Mouse (Mus musculus) limb, embryonic 15.5 days (tissue): ENCODE data around the gene Frmpd4. TPM values are rescaled to one million over a fixed set of nuclear protein-coding genes. Genes with fewer than 3 reads are reported as not detected.

Experiments used
- ATAC-seq: fragments of 200-750 bp; cut with Nextera tagmentation; 2 replicates; pipeline ENCODE4 v1.8.0; 2017; ENCODE audit warnings: low read depth, moderate TSS enrichment; ENCODE audit not compliant: insufficient number of reproducible peaks, low FRiP score, low TSS enrichment
- H3K27ac ChIP-seq: fragments of 300-500 bp; sonication (generic); 2 replicates; pipeline ENCODE4 v1.5.1; 2015; ENCODE audit warnings: moderate library complexity, mild to moderate bottlenecking, inconsistent platforms
- H3K27me3 ChIP-seq: fragments of 300-500 bp; sonication (generic); 2 replicates; pipeline ENCODE4 v1.6.1; 2015; ENCODE audit warnings: inconsistent platforms
- H3K36me3 ChIP-seq: fragments of 300-500 bp; sonication (generic); 2 replicates; pipeline ENCODE4 v1.6.1; 2015; ENCODE audit warnings: inconsistent platforms
- H3K4me1 ChIP-seq: fragments of 300-500 bp; sonication (generic); 2 replicates; pipeline ENCODE4 v1.6.1; 2015; ENCODE audit warnings: inconsistent platforms
- H3K4me2 ChIP-seq: fragments of 300-500 bp; sonication (generic); 2 replicates; pipeline ENCODE4 v1.6.1; 2015; ENCODE audit warnings: mild to moderate bottlenecking, inconsistent platforms
- H3K4me3 ChIP-seq: fragments of 300-500 bp; sonication (generic); 2 replicates; pipeline ENCODE4 v1.5.1; 2015; ENCODE audit warnings: mild to moderate bottlenecking, inconsistent platforms
- H3K9ac ChIP-seq: fragments of 300-500 bp; sonication (generic); 2 replicates; pipeline ENCODE4 v1.6.1; 2015; ENCODE audit warnings: inconsistent platforms
- H3K9me3 ChIP-seq: fragments of 300-500 bp; sonication (generic); 2 replicates; pipeline ENCODE4 v1.6.1; 2016; ENCODE audit warnings: inconsistent platforms
- WGBS: fragments of 180-500 bp; shearing (Covaris S2); methylation state at CpG from one replicate; pipeline ENCODE4 v1.1.7; 2015; 5-methylcytosine and 5-hydroxymethylcytosine counted together
- polyA plus RNA-seq: library from polyadenylated mRNA; unstranded; fragments of >200 nt; fragmentation: Nextera tagmentation; extraction: Ambion mirVana; gene quantifications from 2 replicates; pipeline ENCODE4 v1.2.1, GENCODE M21; 2015

The Frmpd4 gene
- polyA plus RNA-seq, 1 experiment from 2014 or later = 0.55 TPM

DNA sequence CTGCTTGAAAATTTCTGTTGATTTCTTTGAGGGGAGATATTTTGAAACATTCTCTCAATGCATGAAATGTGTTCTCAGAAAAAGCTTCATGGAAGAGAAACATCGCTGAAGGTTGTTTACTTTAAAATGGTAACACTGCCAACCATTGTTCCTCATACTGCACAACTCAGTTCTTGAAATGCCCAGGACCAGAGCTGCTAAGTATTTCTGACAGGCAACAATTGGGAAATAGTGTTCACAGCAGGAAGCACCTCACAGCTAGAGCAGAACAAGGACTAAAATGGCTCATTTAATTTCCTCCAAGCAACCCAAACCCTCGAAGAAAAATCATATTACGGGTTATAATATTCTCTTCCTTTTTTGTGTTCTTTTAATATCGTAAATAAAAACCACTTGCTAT, 1054.5 kb downstream of the Frmpd4 start:
- no peak for ATAC-seq
- H3K4me3 ChIP-seq = no peak overlapping the region
- H3K4me1 ChIP-seq = no peaks in the 10 kb centered on the region
- H3K27me3 ChIP-seq = no peaks in the 10 kb centered on the region
- H3K9ac ChIP-seq = no peak overlapping the region
- 73% methylated on average over 4 of the region's 4 CpGs for WGBS
- H3K27ac ChIP-seq = no peak overlapping the region
- no peaks in the 10 kb centered on the region for H3K9me3 ChIP-seq
- no peaks in the 10 kb centered on the region for H3K36me3 ChIP-seq
- no peak overlapping the region for H3K4me2 ChIP-seq

DNA sequence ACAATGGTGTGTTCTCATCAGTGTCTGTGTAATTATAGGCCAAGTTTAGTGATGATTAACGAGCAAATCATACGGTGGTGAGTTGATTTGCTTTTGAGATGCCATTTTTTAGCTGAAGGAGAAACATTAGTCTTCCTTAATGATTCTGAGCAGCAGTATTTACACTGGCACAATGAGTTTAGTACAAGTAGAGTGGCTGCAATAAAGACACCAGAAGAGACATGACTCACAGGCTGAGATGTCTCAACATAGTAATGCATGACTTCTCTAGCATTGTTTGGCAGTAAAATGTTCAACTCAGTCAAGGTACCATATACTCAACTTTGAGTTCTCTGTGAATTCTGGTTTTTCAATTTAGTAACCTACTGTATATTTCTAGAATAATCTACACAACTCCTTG, 1058.6 kb downstream of the Frmpd4 start:
- Histone ChIP-seq H3K4me2 (no peak overlapping the region), H3K27ac (no peak overlapping the region), H3K4me3 (no peak overlapping the region), H3K36me3 (no peaks in the 10 kb centered on the region), H3K9ac (no peak overlapping the region), H3K9me3 (no peaks in the 10 kb centered on the region), H3K4me1 (no peaks in the 10 kb centered on the region), H3K27me3 (0 out of 2 replicates have a peak, but pooled peaks cover 3% of the 10 kb centered on the region)
- WGBS = 83% methylated on average over 2 of the region's 2 CpGs
- ATAC-seq = no peak

DNA sequence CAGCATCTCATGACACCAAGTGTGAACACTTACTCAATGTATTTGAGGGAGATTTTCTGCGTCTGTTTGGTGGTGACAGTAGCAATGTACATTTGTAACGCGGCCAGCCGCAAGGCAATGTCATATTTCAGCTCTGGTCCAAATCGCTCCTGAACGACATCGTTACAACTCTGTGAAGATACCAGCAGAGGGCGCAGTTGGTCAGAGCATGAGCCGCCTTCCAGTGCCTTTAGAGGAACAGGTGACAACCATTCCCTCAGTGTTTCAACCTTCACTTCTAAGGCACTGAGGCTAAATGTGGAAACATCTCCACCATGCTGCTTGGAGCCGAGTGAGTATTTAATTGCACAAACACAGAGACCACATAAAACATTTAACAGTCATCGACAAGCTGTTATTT, 1079.3 kb downstream of the Frmpd4 start:
- no peak for ATAC-seq
- H3K4me2 ChIP-seq = no peak overlapping the region
- H3K9me3 ChIP-seq = no peaks in the 10 kb centered on the region
- no peaks in the 10 kb centered on the region for H3K4me1 ChIP-seq
- WGBS = 29% methylated on average over 11 of the region's 11 CpGs
- no peak overlapping the region for H3K4me3 ChIP-seq
- H3K27ac ChIP-seq = no peak overlapping the region
- no peaks in the 10 kb centered on the region for H3K36me3 ChIP-seq
- H3K9ac ChIP-seq = no peak overlapping the region
- H3K27me3 ChIP-seq = peaks cover 13% of the 10 kb centered on the region; the same call in 1 of the 2 replicates

DNA sequence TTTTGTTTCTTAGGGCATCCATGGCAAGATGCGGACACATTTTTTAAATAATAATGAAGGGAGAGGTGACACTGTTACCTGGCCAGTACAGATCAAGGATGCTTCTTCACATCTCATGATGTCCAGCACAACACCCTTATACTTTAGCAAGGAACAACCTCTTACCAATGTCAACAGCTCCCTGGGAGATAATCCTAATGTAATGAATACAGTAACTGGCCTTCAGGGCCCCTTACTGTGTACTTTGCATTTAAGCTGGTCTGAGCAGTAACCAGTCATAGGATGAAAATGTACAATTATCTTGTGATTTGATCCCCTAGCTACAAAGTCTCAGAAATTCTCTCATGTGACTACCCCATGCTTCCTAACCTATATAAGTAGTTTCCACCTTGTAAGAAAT, 1084.8 kb downstream of the Frmpd4 start:
- Histone ChIP-seq H3K4me3 (no peak overlapping the region), H3K27ac (no peak overlapping the region), H3K9me3 (no peaks in the 10 kb centered on the region), H3K36me3 (no peaks in the 10 kb centered on the region), H3K4me2 (no peak overlapping the region), H3K4me1 (no peaks in the 10 kb centered on the region), H3K27me3 (peaks cover 13% of the 10 kb centered on the region; the same call in 1 of the 2 replicates), H3K9ac (no peak overlapping the region)
- no peak for ATAC-seq
- WGBS = 93% methylated on average over 1 of the region's 1 CpGs

DNA sequence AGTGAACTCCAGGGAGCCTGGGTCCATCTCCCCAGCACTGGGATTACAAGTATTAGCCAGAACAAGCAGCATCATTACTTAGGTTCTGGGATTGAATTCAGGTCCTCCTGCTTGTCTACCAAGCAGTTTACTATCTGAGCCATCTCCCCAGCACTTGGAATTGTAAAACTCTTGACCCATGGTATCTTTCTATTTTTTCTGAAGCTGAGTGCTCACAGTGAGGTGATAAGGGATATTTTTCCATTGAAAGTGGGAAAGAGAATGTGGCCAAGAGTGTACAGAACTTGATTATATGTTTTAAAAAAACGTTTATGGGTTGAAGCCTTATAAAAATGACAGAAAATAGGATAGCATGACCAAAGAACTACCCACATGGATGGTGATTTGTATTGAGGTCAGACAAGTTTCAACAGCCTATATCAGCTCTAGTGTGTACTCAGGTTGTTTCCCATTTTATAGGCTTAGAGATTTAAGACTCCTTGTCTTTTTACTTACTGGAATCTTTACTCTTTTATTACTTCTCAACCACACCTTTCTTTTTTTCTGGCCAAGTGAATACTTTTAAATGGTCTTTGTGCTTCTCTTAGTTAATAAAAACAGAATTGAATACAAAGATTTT, 1085.3 kb downstream of the Frmpd4 start:
- WGBS = 44% methylated on average over 1 of the region's 1 CpGs
- Histone ChIP-seq H3K36me3 (no peaks in the 10 kb centered on the region), H3K4me1 (no peaks in the 10 kb centered on the region), H3K9me3 (no peaks in the 10 kb centered on the region), H3K4me3 (no peak overlapping the region), H3K27ac (no peak overlapping the region), H3K9ac (no peak overlapping the region), H3K4me2 (no peak overlapping the region), H3K27me3 (peaks cover 13% of the 10 kb centered on the region; the same call in 1 of the 2 replicates)
- no peak for ATAC-seq

DNA sequence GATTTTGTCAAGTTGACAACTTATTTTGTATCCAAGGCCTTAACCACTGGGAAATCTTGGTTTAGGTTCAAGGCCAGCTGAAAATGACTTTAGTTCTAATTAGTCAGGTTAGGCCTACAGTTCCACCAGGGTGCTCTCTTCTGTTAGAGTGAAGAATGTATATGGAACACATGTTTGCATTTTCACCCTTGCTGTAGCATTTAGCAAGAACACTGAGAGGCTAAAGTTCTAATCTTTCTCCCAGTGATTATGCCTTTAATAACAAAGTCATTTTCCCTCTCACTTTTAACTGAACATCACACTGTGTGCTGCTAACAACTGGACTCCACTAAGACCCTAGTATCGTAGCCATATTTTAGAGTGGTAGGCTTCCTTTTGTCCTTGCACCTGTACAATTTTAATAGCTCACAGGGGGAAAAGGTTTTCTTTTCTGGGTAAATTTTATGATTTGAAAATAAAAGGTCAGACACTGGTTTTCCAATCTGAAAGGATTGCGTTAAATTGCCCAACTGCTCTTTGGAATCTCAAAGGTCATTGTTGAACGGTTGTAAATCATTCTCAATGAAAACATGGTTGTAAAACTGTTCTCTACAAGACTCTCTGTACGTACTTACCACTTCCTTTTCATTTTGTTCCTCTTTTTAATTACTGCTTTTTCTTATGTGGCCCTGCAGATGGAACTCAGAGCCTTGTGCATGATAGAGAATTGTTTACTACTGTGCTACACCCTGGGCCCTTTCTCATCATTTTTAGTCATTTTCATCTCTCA, 1093.4 kb downstream of the Frmpd4 start:
- H3K9ac ChIP-seq = no peak overlapping the region
- H3K9me3 ChIP-seq = no peaks in the 10 kb centered on the region
- H3K4me1 ChIP-seq = no peaks in the 10 kb centered on the region
- no peak overlapping the region for H3K4me3 ChIP-seq
- 42% methylated on average over 4 of the region's 4 CpGs for WGBS
- H3K36me3 ChIP-seq = no peaks in the 10 kb centered on the region
- H3K27me3 ChIP-seq = peaks cover 8% of the 10 kb centered on the region; the same call in 1 of the 2 replicates
- no peak overlapping the region for H3K27ac ChIP-seq
- no peak overlapping the region for H3K4me2 ChIP-seq
- no peak for ATAC-seq

DNA sequence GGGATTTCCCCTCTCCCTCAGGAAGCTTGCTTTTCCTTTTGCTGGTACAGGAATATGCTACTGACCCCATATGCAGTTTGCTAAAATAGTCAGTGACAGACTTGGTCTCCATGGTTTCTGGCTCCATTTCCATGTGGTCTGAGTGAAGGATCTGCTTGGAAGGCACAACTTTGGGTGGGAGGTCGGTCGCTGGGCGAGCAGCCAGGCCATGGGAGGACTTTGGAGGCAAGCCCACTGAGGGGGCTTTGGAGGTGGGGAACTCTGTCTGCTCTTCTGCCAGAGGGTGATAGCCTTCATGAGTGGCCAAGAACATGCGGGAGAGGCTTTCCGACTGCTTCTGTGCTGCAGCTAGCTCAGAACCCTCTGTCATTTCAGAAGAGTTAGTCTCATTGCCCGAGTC, 1099.4 kb downstream of the Frmpd4 start:
- WGBS = 77% methylated on average over 6 of the region's 6 CpGs
- Histone ChIP-seq H3K4me3 (no peak overlapping the region), H3K27ac (no peak overlapping the region), H3K4me1 (no peaks in the 10 kb centered on the region), H3K4me2 (no peak overlapping the region), H3K9ac (no peak overlapping the region), H3K27me3 (peaks cover 20% of the 10 kb centered on the region; the same call in 1 of the 2 replicates), H3K36me3 (no peaks in the 10 kb centered on the region), H3K9me3 (no peaks in the 10 kb centered on the region)
- no peak for ATAC-seq

DNA sequence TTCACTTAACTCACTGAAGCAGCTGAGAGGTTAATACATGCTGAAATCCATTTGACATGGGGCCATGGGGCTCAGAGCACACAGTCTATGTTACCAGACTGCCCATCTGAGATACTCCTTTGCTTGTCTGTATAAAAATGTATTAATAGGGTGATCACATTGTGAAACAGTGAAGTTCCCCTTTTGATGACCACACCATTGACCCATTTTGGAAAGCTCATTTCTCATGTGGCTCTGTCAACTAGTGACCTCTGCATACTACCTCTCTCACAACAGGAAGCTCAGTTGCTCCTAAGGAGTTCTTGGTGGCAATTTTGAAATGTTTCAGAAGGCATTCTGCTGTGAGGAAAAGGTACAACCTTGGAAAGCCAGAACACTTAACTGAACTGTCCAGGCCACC, 1142.1 kb downstream of the Frmpd4 start:
- H3K4me2 ChIP-seq = no peak overlapping the region
- H3K9me3 ChIP-seq = no peaks in the 10 kb centered on the region
- H3K27me3 ChIP-seq = no peaks in the 10 kb centered on the region; the same call in 1 of the 2 replicates
- ATAC-seq = no peak
- H3K36me3 ChIP-seq = no peaks in the 10 kb centered on the region
- H3K27ac ChIP-seq = no peak overlapping the region
- no peaks in the 10 kb centered on the region for H3K4me1 ChIP-seq
- no peak overlapping the region for H3K9ac ChIP-seq
- no peak overlapping the region for H3K4me3 ChIP-seq

DNA sequence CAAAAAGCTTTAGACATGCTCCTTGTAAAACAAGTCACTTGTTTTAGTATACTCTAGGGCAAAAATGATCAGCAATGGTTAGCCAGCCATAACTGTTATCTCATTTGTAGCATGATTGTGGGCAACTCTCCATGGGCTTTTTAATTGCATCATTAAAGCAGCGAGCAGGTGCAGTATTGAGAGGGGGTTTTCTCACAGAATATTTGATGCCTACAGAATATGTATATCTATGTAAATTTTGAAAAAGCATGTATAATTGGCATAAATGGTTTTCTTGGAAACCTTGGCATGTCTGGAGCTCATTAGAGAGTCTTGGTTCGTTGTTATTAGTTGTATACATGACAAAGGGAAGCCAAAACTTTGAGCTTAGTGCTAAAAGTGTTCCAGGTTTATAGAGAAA, 1143.1 kb downstream of the Frmpd4 start:
- Histone ChIP-seq H3K36me3 (no peaks in the 10 kb centered on the region), H3K4me3 (no peak overlapping the region), H3K4me2 (no peak overlapping the region), H3K27ac (no peak overlapping the region), H3K4me1 (no peaks in the 10 kb centered on the region), H3K27me3 (no peaks in the 10 kb centered on the region; the same call in 1 of the 2 replicates), H3K9me3 (no peaks in the 10 kb centered on the region), H3K9ac (no peak overlapping the region)
- no peak for ATAC-seq
- 58% methylated on average over 2 of the region's 2 CpGs for whole genome bisulfite sequencing

Other genes with a start within 250 kb of the Frmpd4 start
- 40.6 and 41.7 TPM in 2 replicates for gene Msl3, start 96.7 kb upstream of the Frmpd4 start, polyA plus RNA-seq
- gene Arhgap6, start 217.9 kb upstream of the Frmpd4 start, polyA plus RNA-seq = 4.4 and 4.8 TPM in 2 replicates